Mouse (Mus musculus) T-helper 2 cell (primary cell): ENCODE results near the gene B3gnt2.

Source experiments
- in situ Hi-C: fragments of 300-600 bp; cut with MboI, MseI; formaldehyde crosslinking; loops from one replicate; pipeline ENCODE4 v1.15.1; 2025; ENCODE audit warnings: high pct_unique_total_duplicates

Gene B3gnt2

GRCm38 (mm10) chr11:22873383-22873782 is 12.6 kb upstream of the B3gnt2 start:
- in situ Hi-C loops: loop anchor here (5.0 kb wide), 1 partner anchor 54 kb away; no protein-coding TSS in a partner anchor

GRCm38 (mm10) chr11:22872307-22872680 is 11.5 kb upstream of the B3gnt2 start:
- in situ Hi-C loops: loop anchor here (5.0 kb wide), 1 partner anchor 55 kb away; no protein-coding TSS in a partner anchor

GRCm38 (mm10) chr11:22871628-22872306 is 11.0 kb upstream of the B3gnt2 start:
- in situ Hi-C loops: loop anchor here (5.0 kb wide), 1 partner anchor 56 kb away; no protein-coding TSS in a partner anchor

DNA sequence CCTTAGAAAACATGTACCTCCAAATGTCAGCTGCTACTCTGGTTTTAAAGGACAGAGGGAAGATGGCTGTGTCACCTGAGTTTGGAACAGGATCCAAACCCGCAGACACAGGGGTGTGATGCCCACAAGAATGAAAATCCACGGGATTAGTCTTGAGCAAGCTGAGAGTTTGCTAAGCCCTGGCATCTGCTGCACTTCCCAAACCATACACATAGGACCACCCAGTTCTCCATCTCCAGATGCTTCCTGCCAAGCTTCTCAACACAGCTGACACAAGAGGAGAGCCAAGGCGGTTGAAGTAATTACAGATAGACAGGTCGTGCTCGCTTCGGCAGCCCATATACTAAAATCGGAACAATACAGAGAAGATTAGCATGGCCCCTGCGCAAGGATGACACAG is 7.8 kb upstream of the B3gnt2 start:
- in situ Hi-C loops: no loop called here

- in situ Hi-C loops: no loop called here
Measured at GRCm38 (mm10) chr11:22867691-22868090, 6.9 kb upstream of the B3gnt2 start.

GRCm38 (mm10) chr11:22865635-22866246 is 5.0 kb upstream of the B3gnt2 start:
- in situ Hi-C loops: no loop called here

- in situ Hi-C loops: loop anchor here (5.0 kb wide), 1 partner anchor 93 kb away; no protein-coding TSS in a partner anchor
Measured at GRCm38 (mm10) chr11:22864305-22865060, 3.7 kb upstream of the B3gnt2 start.

DNA sequence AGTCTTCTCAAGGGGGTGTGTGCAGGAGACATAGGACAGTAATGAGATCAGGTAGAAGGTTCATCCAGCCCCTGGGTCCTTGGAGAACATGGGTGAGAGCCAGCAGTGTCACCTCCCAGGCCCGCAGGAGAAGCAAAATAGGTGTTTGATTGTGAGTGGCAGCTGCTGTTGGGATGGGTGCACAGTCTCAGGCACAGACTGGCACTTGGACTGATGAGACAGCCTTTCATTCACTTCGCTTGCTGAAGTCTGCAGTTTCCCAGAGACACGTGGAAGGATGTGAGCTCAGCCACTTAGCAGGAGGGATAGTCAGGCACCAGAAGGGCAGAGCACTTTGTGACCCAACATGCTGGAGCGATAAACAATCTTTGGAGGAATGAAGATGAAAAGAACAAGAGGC is 2.8 kb upstream of the B3gnt2 start:
- in situ Hi-C loops: loop anchor here (5.0 kb wide), 1 partner anchor 94 kb away; no protein-coding TSS in a partner anchor

GRCm38 (mm10) chr11:22861315-22861714 is 554 bp upstream of the B3gnt2 start:
- in situ Hi-C loops: loop anchor here (5.0 kb wide), 1 partner anchor 96 kb away; no protein-coding TSS in a partner anchor

- in situ Hi-C loops: loop anchor here (5.0 kb wide), 1 partner anchor 98 kb away; no protein-coding TSS in a partner anchor
Measured at GRCm38 (mm10) chr11:22859633-22860334, 977 bp downstream of the B3gnt2 start.

DNA sequence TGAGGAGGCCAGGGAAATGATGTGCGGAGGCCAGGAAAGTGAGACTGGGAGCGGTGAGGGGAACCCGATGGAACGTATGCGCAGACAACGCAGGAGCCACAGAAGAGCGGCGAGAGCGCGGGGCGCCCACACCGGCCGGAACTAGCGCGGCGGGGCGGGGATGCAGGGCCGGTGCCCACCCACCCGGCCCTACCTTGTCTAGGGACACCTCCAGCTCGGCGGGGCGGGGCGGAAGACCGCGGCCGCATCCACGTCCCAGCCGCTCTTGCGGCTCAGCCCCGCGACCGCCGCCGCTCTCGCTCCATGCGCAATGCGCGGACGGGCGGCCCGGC is 1.5 kb downstream of the B3gnt2 start:
- in situ Hi-C loops: no loop called here

GRCm38 (mm10) chr11:22858441-22859300 is 2.1 kb downstream of the B3gnt2 start:
- in situ Hi-C loops: no loop called here

DNA sequence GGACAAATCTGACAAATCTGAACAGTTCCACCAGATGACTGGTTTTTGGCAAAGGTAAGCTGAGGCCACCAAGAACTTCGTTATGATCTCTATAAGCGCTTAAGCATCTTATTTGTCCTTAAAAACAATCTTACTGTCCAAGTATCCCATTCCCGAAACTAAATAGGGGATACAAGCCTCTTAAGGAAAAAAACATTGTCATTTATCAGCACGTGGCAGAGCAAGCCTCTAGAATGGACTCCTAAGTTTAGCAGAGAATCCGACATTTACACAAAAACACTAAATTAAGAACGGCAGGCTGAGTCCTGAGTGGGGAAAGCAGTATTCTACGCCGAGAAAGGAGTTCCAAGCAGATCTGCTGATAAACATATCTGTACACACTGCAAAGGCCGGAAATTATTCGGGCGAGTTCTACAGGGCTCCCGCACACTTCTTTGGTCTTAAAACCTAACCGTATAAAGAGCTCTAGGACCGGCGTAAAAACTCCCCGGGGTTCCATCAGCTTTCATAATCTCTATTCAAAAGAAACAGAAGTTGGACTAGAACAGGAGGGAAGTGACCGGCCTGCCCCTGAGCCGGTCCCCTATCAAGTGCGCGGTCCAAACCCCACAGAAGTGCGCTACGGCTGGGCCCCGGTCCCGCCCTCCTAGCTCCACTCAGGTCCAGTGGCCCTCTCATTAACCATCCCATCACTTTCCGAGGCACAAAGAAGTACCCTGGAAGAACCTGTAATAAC is 2.9 kb downstream of the B3gnt2 start:
- in situ Hi-C loops: no loop called here

GRCm38 (mm10) chr11:22857106-22857704 is 3.6 kb downstream of the B3gnt2 start:
- in situ Hi-C loops: no loop called here

DNA sequence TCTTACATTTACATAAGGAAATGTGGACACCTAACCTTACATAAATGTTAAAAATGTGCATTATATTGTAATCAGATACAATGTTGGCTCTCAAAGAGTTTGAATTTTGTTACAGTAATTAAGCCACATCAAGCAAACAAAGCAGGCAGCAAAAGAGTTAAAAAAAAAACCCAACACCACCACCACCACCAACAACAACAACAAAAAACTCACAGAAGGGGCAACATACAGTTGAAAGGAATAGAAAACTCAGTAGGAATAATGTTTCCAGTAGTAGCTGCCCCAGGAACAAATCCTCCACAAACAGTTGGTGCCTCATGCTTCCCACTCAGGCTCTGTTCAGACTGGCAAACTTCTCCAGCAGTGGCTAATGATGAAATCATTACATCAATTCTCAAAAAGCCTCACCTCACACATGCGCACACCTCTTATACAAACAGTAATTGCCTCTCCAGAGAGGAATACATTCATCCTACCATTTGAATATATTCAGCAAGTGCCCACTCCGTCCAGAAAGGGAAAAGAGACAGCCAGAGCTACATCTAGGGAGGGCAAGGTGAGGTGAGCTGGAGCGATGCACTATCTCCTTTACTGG is 4.3 kb downstream of the B3gnt2 start:
- in situ Hi-C loops: no loop called here

DNA sequence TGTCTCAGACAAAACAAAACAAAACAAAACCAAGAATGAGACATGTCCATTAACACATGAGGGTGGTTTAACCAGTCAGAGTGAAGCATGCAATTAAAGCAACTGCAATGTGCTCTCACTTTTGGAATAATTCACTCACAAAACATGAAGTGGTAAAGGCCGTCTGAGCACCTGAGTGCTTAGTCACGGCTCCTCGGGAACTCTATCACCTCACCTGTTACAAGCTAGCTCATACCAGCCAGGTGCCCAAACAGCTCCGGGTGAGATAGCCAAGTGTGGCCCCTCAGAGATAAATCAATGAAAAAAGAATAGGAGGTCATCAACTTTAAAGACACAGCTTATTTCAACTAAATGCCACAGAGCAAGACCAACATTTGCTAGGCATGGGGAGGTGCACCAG is 6.2 kb downstream of the B3gnt2 start:
- in situ Hi-C loops: loop anchor here (5.0 kb wide), 2 partner anchors 37 to 222 kb away; no protein-coding TSS in a partner anchor

DNA sequence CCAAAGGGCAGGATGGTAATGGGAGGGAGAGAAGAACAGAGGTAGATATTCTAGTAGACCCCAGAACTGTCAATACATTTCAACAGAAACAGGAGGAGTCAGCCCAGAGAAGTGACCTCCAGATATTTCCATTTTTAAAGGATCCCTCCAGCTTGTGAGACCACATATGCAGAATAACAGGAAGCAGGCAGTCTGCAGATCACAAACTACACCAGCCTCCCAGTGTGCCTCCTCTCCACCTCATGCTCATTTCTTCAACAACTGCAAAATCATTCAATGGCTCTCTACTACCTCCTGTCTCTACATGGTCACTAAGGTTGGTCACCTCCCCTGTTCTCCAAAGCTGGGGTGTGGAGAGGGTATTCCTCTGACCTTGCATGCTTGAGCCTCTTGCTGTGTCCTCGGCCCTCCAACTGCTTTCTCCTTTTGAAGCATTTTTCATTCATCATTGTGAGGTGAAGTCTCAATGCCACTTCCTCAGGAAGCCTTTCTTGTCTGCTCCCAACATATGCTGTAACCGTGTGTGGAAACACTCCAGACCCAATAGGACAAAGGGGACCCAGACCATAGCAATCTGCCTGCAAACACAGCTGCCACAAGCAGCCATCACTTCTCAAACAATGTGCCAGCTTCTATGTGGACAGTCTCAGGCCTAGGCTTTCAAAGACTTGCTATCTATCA is 7.1 kb downstream of the B3gnt2 start:
- in situ Hi-C loops: loop anchor here (5.0 kb wide), 2 partner anchors 36 to 221 kb away; no protein-coding TSS in a partner anchor

DNA sequence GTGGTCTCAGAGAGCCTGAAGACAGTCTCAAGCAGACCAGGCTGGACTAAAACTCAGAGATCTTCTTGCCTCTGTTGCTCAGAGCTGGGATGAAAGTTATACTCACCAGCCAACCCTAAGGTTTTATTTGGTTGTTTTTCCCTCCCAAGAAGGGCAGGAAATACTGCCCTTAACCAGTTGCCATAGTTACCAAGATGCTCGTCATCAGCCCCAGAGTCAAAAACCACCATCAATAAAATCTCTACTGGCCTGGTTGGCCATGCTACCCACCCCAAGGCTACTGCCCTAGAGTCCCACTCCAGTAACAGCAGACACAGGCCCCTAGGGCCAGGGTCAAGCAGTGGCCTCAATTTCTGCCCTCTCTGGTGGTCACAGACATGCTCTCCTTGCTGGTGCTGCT is 8.3 kb downstream of the B3gnt2 start:
- in situ Hi-C loops: loop anchor here (5.0 kb wide), 2 partner anchors 35 to 220 kb away; no protein-coding TSS in a partner anchor
